In the genomic region with DNA sequence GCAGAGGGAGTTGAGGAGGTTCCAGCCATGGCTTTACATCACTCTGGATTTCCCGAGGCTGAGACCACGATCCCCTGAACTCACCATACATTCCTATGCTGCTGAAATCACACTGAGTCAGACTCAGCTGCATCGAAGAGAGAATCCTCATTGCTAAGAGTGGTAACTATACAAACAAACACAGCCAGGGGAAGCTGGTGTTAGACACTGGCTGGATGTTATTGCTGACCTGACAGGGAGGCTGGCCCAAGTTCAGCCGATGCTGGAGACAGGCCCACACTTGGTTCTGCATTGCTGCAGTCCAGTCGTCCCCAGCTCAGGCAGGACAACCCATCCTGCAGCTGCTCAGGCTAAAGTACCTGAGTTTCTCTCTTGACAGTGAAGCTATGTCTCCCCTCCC, we compare ENCODE assay signal across 29 mouse cellular contexts. TPM values are rescaled to one million over a fixed set of nuclear protein-coding genes. Genes with fewer than 3 reads are reported as not detected.
DNase-seq lines count a peak whose midpoint lies in the region.
"Had no signal": no experiment of that assay in that cellular context is flagged by ENCODE, and none has a peak within 500 bp of the region (broad histone marks: within the 10 kb centered on the region; RNA-seq: fewer than 3 reads in every experiment).

No protein-coding gene starts in this region.

- 66% methylated on average over 5 of the region's 5 CpGs for WGBS in heart, embryonic 10.5 days

- no peak overlapping the region for H3K27ac ChIP-seq in heart, embryonic 10.5 days
- H3K27ac ChIP-seq: embryonic facial prominence, embryonic 15.5 days; forebrain, embryonic 10.5 days; hindbrain, embryonic 14.5 days; left cerebral cortex, adult 2 months; limb, embryonic 10.5 days; midbrain, embryonic 15.5 days; stomach, embryonic 15.5 days had no signal

- H3K9me3 ChIP-seq in heart, embryonic 10.5 days = no peaks in the 10 kb centered on the region
- H3K9me3 ChIP-seq: embryonic facial prominence, embryonic 15.5 days; forebrain, embryonic 10.5 days; limb, embryonic 10.5 days; midbrain, embryonic 15.5 days; stomach, embryonic 15.5 days had no signal

- H3K36me3 ChIP-seq in heart, embryonic 10.5 days = no peaks in the 10 kb centered on the region
- H3K36me3 ChIP-seq: embryonic facial prominence, embryonic 15.5 days; forebrain, embryonic 10.5 days; limb, embryonic 10.5 days; midbrain, embryonic 15.5 days; stomach, embryonic 15.5 days had no signal

- no peak overlapping the region for H3K4me3 ChIP-seq in heart, embryonic 10.5 days
- H3K4me3 ChIP-seq: embryonic facial prominence, embryonic 15.5 days; forebrain, embryonic 10.5 days; left cerebral cortex, adult 2 months; limb, embryonic 10.5 days; midbrain, embryonic 15.5 days; stomach, embryonic 15.5 days had no signal

- intact Hi-C loops in heart, postnatal 14 days (cut with DNase I) = no loop called here
- intact Hi-C loops in gastrocnemius, postnatal 14 days (cut with DNase I; ENCODE audit: low total_unique reads) = no loop called here
- intact Hi-C loops in left cerebral cortex, postnatal 36 days (cut with DNase I) = no loop called here

- H3K4me1 ChIP-seq in heart, embryonic 10.5 days = peaks cover 2% of the 10 kb centered on the region; the same call in 1 of the 2 replicates

- peak; percentile 32 to 45 for DNase-seq in heart, postnatal 14 days
- no peak for DNase-seq in heart, embryonic 10.5 days (ENCODE audit: low spot score)
- peak; percentile 14 for DNase-seq in urinary bladder, postnatal 14 days (ENCODE audit: low spot score)
- DNase-seq in urinary bladder, adult 2 months (ENCODE audit: low spot score) = no peak
- peak; percentile 58 for DNase-seq in gastrocnemius, postnatal 14 days
- DNase-seq in left cerebral cortex, postnatal 36 days (ENCODE audit: low spot score in 2 of 2) = no peak
- no peak for DNase-seq in MN1 (ENCODE audit: low spot score)
- DNase-seq: adrenal gland, postnatal 36 days; cerebellum, adult 11-12 months; cerebellum, postnatal 36 days; kidney, adult 9 months; kidney, postnatal 36 days; layer of hippocampus, adult 9-11 months; liver, postnatal 0 days; right cerebral cortex, postnatal 25 days had no signal

- H3K27me3 ChIP-seq in heart, embryonic 10.5 days (ENCODE audit: insufficient read depth, poor library complexity, severe bottlenecking) = peaks cover 17% of the 10 kb centered on the region; the same call in 1 of the 2 replicates
- H3K27me3 ChIP-seq: embryonic facial prominence, embryonic 15.5 days; midbrain, embryonic 15.5 days; stomach, embryonic 15.5 days had no signal

RNA-seq across cellular contexts. Expression of a gene that starts 7.5 kb away (rescaled TPM):
- not detected for total RNA-seq in heart, postnatal 14 days (2021)
- polyA plus RNA-seq in heart, embryonic 10.5 days (2016; fragmentation: Nextera tagmentation; extraction: Ambion mirVana) = not detected in 2 replicates
- polyA plus RNA-seq in urinary bladder, adult 2 months (2012; rRNA removed) = not detected in 2 replicates
- under 1 TPM in 1 of 2 experiments, not detected in 1; 0.22 TPM for total RNA-seq in gastrocnemius, postnatal 14 days (2021)
- total RNA-seq in left cerebral cortex, postnatal 36 days (2021) = not detected
- total RNA-seq: adrenal gland, postnatal 36 days; heart, postnatal 25 days; left cerebral cortex, adult 2 months; liver, adult 2 months; megakaryocyte, adult 5-6 weeks had no signal
- polyA plus RNA-seq: activated CD4-positive, CD25-positive, alpha-beta regulatory T cell, adult 4 months; C2C12; embryonic facial prominence, embryonic 15.5 days; forebrain, embryonic 10.5 days; hindbrain, embryonic 14.5 days; intestine, embryonic 14.5 days; limb, embryonic 10.5 days; liver, adult 2 months; liver, postnatal 0 days; midbrain, embryonic 15.5 days; stomach, embryonic 15.5 days; thymus, postnatal 0 days had no signal

RNA-seq across cellular contexts. Expression of a gene that starts 10.9 kb away (rescaled TPM):
- 10 to 100 TPM; 31.8 to 33.2 TPM for total RNA-seq in heart, postnatal 14 days (2021)
- 0.06 and 0.11 TPM in 2 replicates for polyA plus RNA-seq in heart, embryonic 10.5 days (2016; fragmentation: Nextera tagmentation; extraction: Ambion mirVana)
- 13.5 and 14.3 TPM in 2 replicates for polyA plus RNA-seq in urinary bladder, adult 2 months (2012; rRNA removed)
- 10 to 100 TPM; 55.2 to 69.0 TPM for total RNA-seq in gastrocnemius, postnatal 14 days (2021)
- 1 to 10 TPM; 1.1 to 2.2 TPM for total RNA-seq in left cerebral cortex, postnatal 36 days (2021)
- polyA plus RNA-seq: activated CD4-positive, CD25-positive, alpha-beta regulatory T cell, adult 4 months had no signal

RNA-seq across cellular contexts. Expression of a gene that starts 42.7 kb away (rescaled TPM):
- 1 to 10 TPM; 4.6 to 5.0 TPM for total RNA-seq in heart, postnatal 14 days (2021)
- 2.5 and 3.0 TPM in 2 replicates for polyA plus RNA-seq in heart, embryonic 10.5 days (2016; fragmentation: Nextera tagmentation; extraction: Ambion mirVana)
- 59.3 and 71.9 TPM in 2 replicates for polyA plus RNA-seq in urinary bladder, adult 2 months (2012; rRNA removed)
- 1 to 10 TPM; 3.3 to 3.4 TPM for total RNA-seq in gastrocnemius, postnatal 14 days (2021)
- total RNA-seq in left cerebral cortex, postnatal 36 days (2021) = 10 to 100 TPM; 65.7 to 90.2 TPM

RNA-seq across cellular contexts. Expression of a gene that starts 53.7 kb away (rescaled TPM):
- total RNA-seq in heart, postnatal 14 days (2021) = 1 to 10 TPM; 1.9 TPM
- 3.5 and 7.2 TPM in 2 replicates for polyA plus RNA-seq in heart, embryonic 10.5 days (2016; fragmentation: Nextera tagmentation; extraction: Ambion mirVana)
- 6.8 and 7.0 TPM in 2 replicates for polyA plus RNA-seq in urinary bladder, adult 2 months (2012; rRNA removed)
- 1 to 10 TPM; 3.5 to 4.1 TPM for total RNA-seq in gastrocnemius, postnatal 14 days (2021)
- total RNA-seq in left cerebral cortex, postnatal 36 days (2021) = 10 to 100 TPM; 10.5 to 11.8 TPM

Comparison
In these comparisons a context has a peak if more than half of its experiments do, and no peak if none do; other contexts are left out.
1. DNase-seq: peak in heart, postnatal 14 days (2 of 2), urinary bladder, postnatal 14 days (single experiment) and gastrocnemius, postnatal 14 days (single experiment); none in heart, embryonic 10.5 days (single experiment), urinary bladder, adult 2 months (single experiment), left cerebral cortex, postnatal 36 days (0 of 2) and MN1 (single experiment).
2. RNA of a gene that starts 10.9 kb away (total RNA-seq): 55.2 to 69.0 TPM in gastrocnemius, postnatal 14 days and 31.8 to 33.2 TPM in heart, postnatal 14 days; 1.1 to 2.2 TPM in left cerebral cortex, postnatal 36 days; every median in the first group is over 10 times any median in the second.
3. RNA of a gene that starts 42.7 kb away (total RNA-seq): 65.7 to 90.2 TPM in left cerebral cortex, postnatal 36 days; 4.6 to 5.0 TPM in heart, postnatal 14 days and 3.3 to 3.4 TPM in gastrocnemius, postnatal 14 days; every median in the first group is over 10 times any median in the second.